ENCODE assay signal across 9 mouse cellular contexts in genomic region chr2:31912575-31912974, GRCm38 (mm10). TPM values are rescaled to one million over a fixed set of nuclear protein-coding genes. Genes with fewer than 3 reads are reported as not detected.
DNase-seq lines count a peak whose midpoint lies in the region; ATAC-seq and TF ChIP-seq lines count a peak whose summit lies in the region.
"Had no signal": no experiment of that assay in that cellular context is flagged by ENCODE, and none has a peak within 500 bp of the region (broad histone marks: within the 10 kb centered on the region; RNA-seq: fewer than 3 reads in every experiment).

No protein-coding gene starts in this region.

- peak; percentile 19 to 33 for DNase-seq in heart, postnatal 10 days
- DNase-seq in heart, adult 9 months (ENCODE audit: low spot score in 2 of 2), result no peak
- DNase-seq in lung, adult 2 months, result no peak
- no peak for DNase-seq in lung, postnatal 4 days
- peak; percentile 73 for DNase-seq in NIH3T3 (ENCODE audit: low read depth)
- DNase-seq in limb, embryonic 11.5 days (ENCODE audit: low spot score), result peak; percentile 43
- DNase-seq in frontal cortex, postnatal 36 days (ENCODE audit: low spot score in 2 of 2), result no peak
- no peak for DNase-seq in thymus, postnatal 36 days

- no peaks in the 10 kb centered on the region for H3K36me3 ChIP-seq in limb, embryonic 11.5 days (ENCODE audit: control insufficient read depth, insufficient read depth, low read length)

- no peaks in the 10 kb centered on the region for H3K27me3 ChIP-seq in limb, embryonic 11.5 days (ENCODE audit: control insufficient read depth, insufficient read depth, low read length)

- TF ChIP-seq POLR2A in lung, adult 2 months (IDR thresholded peaks at IDR 0.05; ENCODE audit: borderline replicate concordance, extremely low read depth, low read depth, low read length), result no peak

- no peaks in the 10 kb centered on the region for H3K9me3 ChIP-seq in limb, embryonic 11.5 days (ENCODE audit: control insufficient read depth, low read length)

- no peak overlapping the region for H3K4me2 ChIP-seq in limb, embryonic 11.5 days (ENCODE audit: low read depth, severe bottlenecking)
- H3K4me2 ChIP-seq: midbrain, embryonic 11.5 days had no signal

- no peaks in the 10 kb centered on the region for H3K4me1 ChIP-seq in lung, adult 2 months (ENCODE audit: control insufficient read depth, insufficient read depth, low read length)
- H3K4me1 ChIP-seq in limb, embryonic 11.5 days (ENCODE audit: control insufficient read depth, insufficient read depth, low read length), result no peaks in the 10 kb centered on the region

- no peak for ATAC-seq in limb, embryonic 11.5 days (ENCODE audit: insufficient number of reproducible peaks, low FRiP score, low TSS enrichment, low read depth)

- no peak overlapping the region for H3K4me3 ChIP-seq in lung, adult 2 months (replicated peaks; ENCODE audit: extremely low read depth, low read depth, low read length)
- H3K4me3 ChIP-seq in limb, embryonic 11.5 days (ENCODE audit: low read depth, low read length), result no peak overlapping the region

- peak; percentile 33; the same call in 1 of the 2 replicates for TF ChIP-seq CTCF in lung, adult 2 months (IDR thresholded peaks at IDR 0.05; ENCODE audit: insufficient read depth, low read length)

- H3K9ac ChIP-seq in limb, embryonic 11.5 days (ENCODE audit: low read length), result no peak overlapping the region

- 76% methylated on average over 4 of the region's 4 CpGs for WGBS in lung, adult 2 months
- 78% methylated on average over 4 of the region's 4 CpGs for WGBS in limb, embryonic 11.5 days

- H3K27ac ChIP-seq in limb, embryonic 11.5 days (replicated peaks; ENCODE audit: low read depth, low read length), result no peak overlapping the region

- intact Hi-C loops in heart, postnatal 10 days (cut with DNase I), result no loop called here

RNA-seq across cellular contexts. Expression of gene Lamc3, which starts 25.5 kb away (rescaled TPM):
- 1 to 10 TPM in 1 of 2 experiments, under 1 TPM in 1; 0.79 to 1.2 TPM for total RNA-seq in heart, postnatal 10 days (2021)
- polyA plus RNA-seq in lung, adult 2 months (2012; rRNA removed), result 18.8 and 25.1 TPM in 2 replicates
- 0.13 and 0.17 TPM in 2 replicates for polyA plus RNA-seq in limb, embryonic 11.5 days (2014; fragmentation: Nextera tagmentation; extraction: Ambion mirVana)

RNA-seq across cellular contexts. Expression of gene Aif1l, which starts 37.4 kb away (rescaled TPM):
- total RNA-seq in heart, postnatal 10 days (2021), result 1 to 10 TPM; 7.9 to 8.6 TPM
- polyA plus RNA-seq in lung, adult 2 months (2012; rRNA removed), result 3.5 and 9.0 TPM in 2 replicates
- 110 and 121 TPM in 2 replicates for polyA plus RNA-seq in limb, embryonic 11.5 days (2014; fragmentation: Nextera tagmentation; extraction: Ambion mirVana)

Comparison
In these comparisons a context has a peak if more than half of its experiments do, and no peak if none do; other contexts are left out.
1. DNase-seq: peak in heart, postnatal 10 days (2 of 2), NIH3T3 (single experiment) and limb, embryonic 11.5 days (single experiment); none in heart, adult 9 months (0 of 2), lung, adult 2 months (single experiment), lung, postnatal 4 days (0 of 2), frontal cortex, postnatal 36 days (0 of 2) and thymus, postnatal 36 days (0 of 2).
2. RNA of gene Lamc3, which starts 25.5 kb away (polyA plus RNA-seq): 18.8 to 25.1 TPM in lung, adult 2 months; 0.13 to 0.17 TPM in limb, embryonic 11.5 days; every median in the first group is over 10 times any median in the second.
3. RNA of gene Aif1l, which starts 37.4 kb away (polyA plus RNA-seq): 110 to 121 TPM in limb, embryonic 11.5 days; 3.5 to 9.0 TPM in lung, adult 2 months; every median in the first group is over 10 times any median in the second.